Mouse (Mus musculus): ENCODE measurements around the gene Casp14.

- TF ChIP-seq FLI1 (IDR thresholded peaks at IDR 0.05; ENCODE audit: low read length) (no peak), GATA1 (IDR thresholded peaks at IDR 0.05; ENCODE audit: borderline replicate concordance, low read length) (no peak)
These were observed 31.0 kb downstream of the Casp14 start for GRCm38 (mm10) chr10:78686995-78687577.
